Mouse (Mus musculus): Measurements from ENCODE around the gene Mrpl20. TPM values are rescaled to one million over a fixed set of nuclear protein-coding genes. Genes with fewer than 3 reads are reported as not detected.

Gene Mrpl20
- total and polyA plus RNA-seq, 3 experiments: 336 to 346 TPM; not detected in 1

GRCm38 (mm10) chr4:155785819-155786218 lies 16.9 kb upstream of the Mrpl20 start, which contains the start of gene Tmem88b (continued):
- TF ChIP-seq GATA1 (IDR thresholded peaks at IDR 0.05; ENCODE audit: low read depth, low read length) (peak; percentile 38; the same call in 1 of the 2 replicates), CTCF (IDR thresholded peaks at IDR 0.05 in 2 of 3, conservative IDR thresholded peaks at IDR 0.05 in 1 of 3; ENCODE audit: control insufficient read depth in 1 of 3, insufficient read depth in 1 of 3, low read depth in 2 of 3, low read length in 3 of 3, poor library complexity in 1 of 3, severe bottlenecking in 1 of 3) (peak in 2 of 3 experiments; percentile 32 to 64; a peak in 4 of 6 replicates), UBTF (IDR thresholded peaks at IDR 0.05; ENCODE audit: borderline replicate concordance, insufficient read depth, low read depth, low read length) (no peak), ELF1 (IDR thresholded peaks at IDR 0.05; ENCODE audit: low read depth, low read length) (peak; percentile 31; the same call in 1 of the 2 replicates), ZNF384 (IDR thresholded peaks at IDR 0.05; ENCODE audit: low read depth, low read length) (no peak), ZKSCAN1 (IDR thresholded peaks at IDR 0.05; ENCODE audit: low read depth, low read length) (no peak), SMC3 (IDR thresholded peaks at IDR 0.05; ENCODE audit: low read depth, low read length) (peak; percentile 23), POLR2AphosphoS2 (IDR thresholded peaks at IDR 0.05; ENCODE audit: low read length) (no peak), MXI1 (IDR thresholded peaks at IDR 0.05; ENCODE audit: low read depth, low read length) (0 out of 2 replicates have a peak, but pooled peaks have one; percentile 61), MEF2A (IDR thresholded peaks at IDR 0.05; ENCODE audit: extremely low read depth, insufficient replicate concordance, low read depth, low read length, poor library complexity, severe bottlenecking) (no peak), ZC3H11A (IDR thresholded peaks at IDR 0.05; ENCODE audit: low read depth, low read length) (no peak), MAZ (IDR thresholded peaks at IDR 0.05; ENCODE audit: low read depth, low read length) (0 out of 2 replicates have a peak, but pooled peaks have one; percentile 38), HCFC1 (IDR thresholded peaks at IDR 0.05; ENCODE audit: low read depth, low read length) (no peak), BHLHE40 (IDR thresholded peaks at IDR 0.05; ENCODE audit: borderline replicate concordance, low read depth, low read length) (no peak), USF2 (IDR thresholded peaks at IDR 0.05; ENCODE audit: borderline replicate concordance in 1 of 2, insufficient read depth in 1 of 2, low read depth in 1 of 2, low read length in 2 of 2) (no peak), RAD21 (IDR thresholded peaks at IDR 0.05; ENCODE audit: low read depth, low read length) (no peak; the same call in 1 of the 2 replicates), TCF12 (IDR thresholded peaks at IDR 0.05; ENCODE audit: low read depth, low read length) (peak; percentile 46; the same call in 1 of the 2 replicates), NRF1 (IDR thresholded peaks at IDR 0.05; ENCODE audit: insufficient read depth, low read depth, low read length, poor library complexity, severe bottlenecking) (no peak), POLR2AphosphoS5 (IDR thresholded peaks at IDR 0.05; ENCODE audit: borderline replicate concordance, low read depth, low read length) (no peak)

GRCm38 (mm10) chr4:155788300-155788699 lies 14.4 kb upstream of the Mrpl20 start:
- Histone ChIP-seq H3K4me1 (ENCODE audit: control insufficient read depth in 1 of 2, insufficient read depth in 2 of 2, low read length in 2 of 2) (peaks cover 14 to 23% of the 10 kb centered on the region in 2 experiments), H3K27me3 (ENCODE audit: control insufficient read depth in 1 of 2, insufficient read depth in 2 of 2, low read length in 2 of 2) (no peaks in the 10 kb centered on the region)
- peak; percentile 89 for DNase-seq (ENCODE audit: low read depth, low spot score)
- TF ChIP-seq MYC (IDR thresholded peaks at IDR 0.05; ENCODE audit: low read depth, low read length) (peak; percentile 21; the same call in 1 of the 2 replicates), HCFC1 (IDR thresholded peaks at IDR 0.05; ENCODE audit: low read depth, low read length) (peak; percentile 46; the same call in 1 of the 2 replicates), CHD1 (IDR thresholded peaks at IDR 0.05; ENCODE audit: low read depth, low read length) (no peak), NRF1 (IDR thresholded peaks at IDR 0.05; ENCODE audit: insufficient read depth, low read depth, low read length, poor library complexity, severe bottlenecking) (0 out of 2 replicates have a peak, but pooled peaks have one; percentile 0), ETS1 (IDR thresholded peaks at IDR 0.05; ENCODE audit: low read depth, low read length) (peak; percentile 82), BHLHE40 (IDR thresholded peaks at IDR 0.05; ENCODE audit: borderline replicate concordance, low read depth, low read length) (no peak), SMC3 (IDR thresholded peaks at IDR 0.05; ENCODE audit: low read depth, low read length) (no peak), CTCF (IDR thresholded peaks at IDR 0.05 in 2 of 3, conservative IDR thresholded peaks at IDR 0.05 in 1 of 3; ENCODE audit: control insufficient read depth in 1 of 3, insufficient read depth in 1 of 3, low read depth in 2 of 3, low read length in 3 of 3, poor library complexity in 1 of 3, severe bottlenecking in 1 of 3) (no peak), JUND (IDR thresholded peaks at IDR 0.05; ENCODE audit: low read depth, low read length) (0 out of 2 replicates have a peak, but pooled peaks have one; percentile 12), NELFE (IDR thresholded peaks at IDR 0.05; ENCODE audit: low read depth, low read length) (no peak), CHD2 (IDR thresholded peaks at IDR 0.05; ENCODE audit: low read length) (no peak; the same call in 1 of the 2 replicates), EP300 (IDR thresholded peaks at IDR 0.05; ENCODE audit: low read depth in 1 of 2, low read length in 2 of 2) (peak; percentile 93 to 96), MYB (IDR thresholded peaks at IDR 0.05; ENCODE audit: low read depth, low read length) (no peak), USF1 (IDR thresholded peaks at IDR 0.05; ENCODE audit: low read depth, low read length) (no peak), POLR2AphosphoS2 (IDR thresholded peaks at IDR 0.05; ENCODE audit: low read length) (peak; percentile 39; the same call in 1 of the 2 replicates), ZC3H11A (IDR thresholded peaks at IDR 0.05; ENCODE audit: low read depth, low read length) (no peak), MAX (IDR thresholded peaks at IDR 0.05; ENCODE audit: low read length) (peak; percentile 25; the same call in 1 of the 2 replicates), KAT2A (conservative IDR thresholded peaks at IDR 0.05; ENCODE audit: low read depth, low read length) (no peak; the same call in 1 of the 2 replicates), TBP (IDR thresholded peaks at IDR 0.05; ENCODE audit: low read depth, low read length) (no peak), RCOR1 (IDR thresholded peaks at IDR 0.05; ENCODE audit: low read depth, low read length) (peak; percentile 91)

More at GRCm38 (mm10) chr4:155788300-155788699, 14.4 kb upstream of the Mrpl20 start:
- Histone ChIP-seq H3K9ac (ENCODE audit: control insufficient read depth, low read depth, low read length, poor library complexity, severe bottlenecking) (no peak overlapping the region), H3K36me3 (ENCODE audit: control insufficient read depth in 1 of 2, insufficient read depth in 2 of 2, low read length in 2 of 2) (peaks cover 0 to 18% of the 10 kb centered on the region in 2 experiments; a peak in 2 of 4 replicates), H3K9me3 (replicated peaks; ENCODE audit: insufficient read depth, low read length) (no peaks in the 10 kb centered on the region), H3K4me3 (ENCODE audit: control insufficient read depth in 1 of 2, insufficient read depth in 1 of 2, low read depth in 2 of 2, low read length in 2 of 2) (no peak overlapping the region), H3K79me2 (ENCODE audit: control insufficient read depth, insufficient read depth, low read length, poor library complexity) (no peaks in the 10 kb centered on the region; the same call in 1 of the 2 replicates), H3K27ac (ENCODE audit: control insufficient read depth, low read depth, low read length) (peak overlapping the region; percentile 85)

Data from MEL (cell line).